Mouse (Mus musculus): ENCODE results near the gene Asnsd1. TPM values are rescaled to one million over a fixed set of nuclear protein-coding genes. Genes with fewer than 3 reads are reported as not detected.
A peak's percentile ranks its signal among the peaks of the same experiment; 100 is the strongest.
"Not testable (repeated sequence)": the region's sequence is repeated elsewhere in the genome, so short reads cannot be mapped to it uniquely, and the experiment has no call there.

The Asnsd1 gene
- 81.0 and 88.6 TPM in 2 replicates for polyA plus RNA-seq (2015; fragmentation: Nextera tagmentation; extraction: Ambion mirVana)

DNA sequence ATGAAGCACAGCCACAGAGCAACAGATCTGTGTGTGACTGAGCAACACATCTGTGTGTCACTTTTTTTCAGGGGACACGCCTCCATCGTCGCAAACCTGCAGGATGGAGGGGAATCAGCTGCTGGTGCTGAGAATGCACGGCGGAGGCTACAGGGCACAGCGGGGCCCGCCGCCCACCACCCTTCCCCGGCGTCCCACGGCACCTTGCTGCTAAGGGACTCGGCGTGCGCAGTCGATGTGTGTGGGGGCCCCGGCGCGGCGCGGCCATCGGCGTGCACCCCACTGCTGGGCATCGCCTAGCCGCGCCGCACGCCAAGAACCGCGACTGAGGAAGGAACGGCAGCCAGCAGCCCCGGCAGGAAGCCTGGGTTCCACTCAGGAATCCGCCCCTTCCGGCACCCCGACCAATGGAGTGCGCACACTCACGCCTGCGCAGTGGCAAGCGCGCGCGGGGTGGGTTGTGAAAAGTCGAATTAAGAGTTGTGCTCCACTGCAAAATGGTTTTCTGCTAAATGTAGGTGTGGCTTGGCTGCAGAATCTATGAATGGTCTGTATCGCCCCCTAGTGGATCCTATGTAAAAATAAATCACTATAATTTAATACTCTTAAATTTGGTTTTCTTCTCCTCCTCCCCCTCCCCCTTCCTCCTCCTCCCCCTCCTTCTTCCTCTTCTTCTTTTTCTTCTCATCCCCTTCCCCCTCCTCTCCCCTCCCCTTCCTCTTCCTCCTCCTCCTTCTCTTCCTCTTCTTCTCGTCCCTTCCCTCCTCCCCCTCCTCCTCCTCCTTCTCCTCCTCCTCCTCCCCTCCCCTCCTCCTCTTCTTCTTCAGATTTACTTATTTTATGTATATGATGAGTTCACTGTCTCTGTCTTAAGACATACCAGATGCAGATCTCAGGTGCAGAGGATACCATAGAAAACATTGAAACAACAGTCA, at the start of gene Asnsd1, which contains the start of the genes Asdurf and Gm28551:
Gene Asnsd1 (minus strand): TSS at position 426 of the 935 bp plus-strand sequence.
Gene Asdurf (minus strand): TSS at position 293 of the 935 bp plus-strand sequence.
Gene Gm28551 (minus strand): TSS at position 341 of the 935 bp plus-strand sequence.
- Histone ChIP-seq H3K27ac (peak within 1 kb of the TSS; percentile 89), H3K27me3 (no peaks in the 10 kb centered on the region), H3K4me3 (peak within 1 kb of the TSS; percentile 80), H3K9ac (peak within 1 kb of the TSS; percentile 93), H3K4me2 (replicated peaks) (peak within 1 kb of the TSS; percentile 62), H3K9me3 (no peaks in the 10 kb centered on the region), H3K36me3 (peaks cover 19% of the 10 kb centered on the region), H3K4me1 (peaks cover 6% of the 10 kb centered on the region)
- ATAC-seq (ENCODE audit: low FRiP score, low read depth), result peak; percentile 100
- under 1% methylated on average over 43 of the region's 44 CpGs for WGBS

DNA sequence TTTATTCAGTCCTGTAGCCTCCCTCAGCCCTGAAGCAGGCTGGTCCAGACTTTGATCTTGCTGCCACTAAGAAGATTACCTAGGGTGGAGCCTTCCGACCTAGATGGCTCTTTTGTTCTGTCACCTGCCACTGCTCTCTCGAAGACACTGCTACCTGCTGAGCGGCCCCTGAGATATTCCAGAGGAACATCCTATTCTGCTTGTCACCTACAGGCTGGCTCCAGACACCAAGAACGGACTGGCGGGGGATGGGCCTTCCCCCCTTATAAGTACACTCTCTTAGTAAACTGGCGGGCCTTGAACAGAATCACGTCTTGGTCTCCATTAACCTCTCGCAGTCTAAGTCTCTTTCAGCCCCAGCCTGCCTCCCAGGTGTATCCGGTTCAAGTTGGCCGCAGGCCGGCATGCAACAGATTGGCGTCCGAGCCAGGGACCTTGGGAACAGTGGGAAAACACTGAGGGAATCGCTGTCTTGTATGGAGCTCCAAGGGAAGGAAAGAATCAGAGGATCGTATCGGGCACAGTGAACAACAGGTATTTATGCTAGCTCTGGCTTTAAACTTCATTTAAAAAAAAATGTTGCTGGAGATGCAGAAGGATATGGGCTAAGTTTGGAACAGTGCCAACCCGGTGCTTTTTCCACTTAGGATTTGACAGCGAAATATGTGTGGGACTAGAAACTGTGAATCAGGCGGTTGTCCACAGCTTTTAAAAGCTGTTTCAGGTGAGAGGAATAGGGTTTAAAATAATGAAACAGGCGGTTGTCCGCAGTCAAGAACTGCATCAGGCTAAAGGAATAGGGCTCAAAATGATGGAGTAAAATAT, 41.6 kb upstream of the Asnsd1 start:
- H3K4me2 ChIP-seq (replicated peaks), result peak overlapping the region; percentile 56
- H3K27me3 ChIP-seq, H3K9me3 ChIP-seq, H3K36me3 ChIP-seq, H3K4me1 ChIP-seq: not testable (repeated sequence)
- WGBS, result 23% methylated on average over 21 of the region's 21 CpGs
- H3K9ac ChIP-seq, result 0 out of 2 replicates have a peak overlapping the region, but pooled peaks have one; percentile 51
- H3K27ac ChIP-seq, result peak overlapping the region; percentile 28; the same call in 1 of the 2 replicates
- peak; percentile 67 for ATAC-seq (ENCODE audit: low FRiP score, low read depth)
- H3K4me3 ChIP-seq, result peak overlapping the region; percentile 25

DNA sequence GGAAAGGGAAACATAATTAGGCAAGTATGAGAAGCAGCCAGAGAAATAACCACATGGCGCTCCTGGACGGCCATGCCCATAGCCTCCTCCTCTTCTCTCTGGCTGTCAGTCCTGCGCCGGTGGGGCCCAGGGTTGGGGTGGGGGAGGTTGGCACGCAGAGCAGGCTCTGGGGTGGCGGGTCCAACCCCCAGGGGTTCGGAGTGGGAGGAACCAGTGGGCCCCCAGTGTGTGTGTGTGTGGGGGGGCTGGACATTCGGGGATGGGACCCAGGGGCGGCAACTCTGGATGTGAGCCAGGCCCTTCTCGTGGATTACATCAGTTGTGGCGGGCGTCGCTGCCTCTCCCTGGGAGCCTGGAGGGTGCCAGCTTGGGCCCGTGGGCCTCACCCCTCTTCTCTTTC, 36.2 kb upstream of the Asnsd1 start:
- no peak overlapping the region for H3K4me2 ChIP-seq (replicated peaks)
- H3K4me1 ChIP-seq, result peaks cover 3% of the 10 kb centered on the region
- no peaks in the 10 kb centered on the region for H3K36me3 ChIP-seq
- no peak overlapping the region for H3K27ac ChIP-seq
- no peak for ATAC-seq (ENCODE audit: low FRiP score, low read depth)
- WGBS, result 94% methylated on average over 12 of the region's 14 CpGs
- peaks cover 5% of the 10 kb centered on the region; the same call in 1 of the 2 replicates for H3K9me3 ChIP-seq
- no peak overlapping the region for H3K4me3 ChIP-seq
- H3K27me3 ChIP-seq, result no peaks in the 10 kb centered on the region
- no peak overlapping the region for H3K9ac ChIP-seq

DNA sequence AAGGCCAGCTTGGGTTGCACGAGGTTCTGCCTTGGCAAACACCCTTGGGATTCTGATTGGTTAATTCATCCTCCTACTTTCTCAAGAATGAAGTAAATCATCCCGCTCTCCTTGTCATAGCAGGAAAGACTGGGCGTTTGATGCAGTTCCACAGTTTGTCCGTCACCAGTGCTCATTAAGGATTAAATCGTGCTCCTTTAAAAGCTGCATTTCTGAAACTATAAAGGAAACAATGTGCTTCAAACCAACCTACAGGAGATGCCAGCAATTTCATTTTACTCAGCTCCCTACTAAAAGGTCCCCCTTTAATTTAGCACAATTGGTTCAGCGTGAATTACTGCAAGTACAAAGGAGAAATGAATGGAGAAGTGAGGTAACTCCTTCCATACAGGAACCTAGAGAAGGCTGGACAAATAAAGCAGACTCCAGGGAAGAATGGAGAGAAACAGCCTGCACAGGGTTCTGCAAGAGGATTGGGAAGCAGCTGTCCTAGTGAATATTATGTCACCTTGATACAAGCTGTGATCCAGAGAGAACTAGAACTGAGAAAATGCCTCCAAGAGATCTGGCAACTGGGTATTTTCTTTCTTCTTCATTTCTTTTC, 31.6 kb upstream of the Asnsd1 start:
- no peak for ATAC-seq (ENCODE audit: low FRiP score, low read depth)
- no peak overlapping the region for H3K27ac ChIP-seq
- no peak overlapping the region for H3K4me3 ChIP-seq
- H3K4me1 ChIP-seq, result no peaks in the 10 kb centered on the region
- no peak overlapping the region for H3K4me2 ChIP-seq (replicated peaks)
- H3K9me3 ChIP-seq, result 0 out of 2 replicates have a peak, but pooled peaks cover 4% of the 10 kb centered on the region
- no peaks in the 10 kb centered on the region for H3K36me3 ChIP-seq
- no peak overlapping the region for H3K9ac ChIP-seq
- WGBS, result 67% methylated on average over 6 of the region's 6 CpGs
- no peaks in the 10 kb centered on the region for H3K27me3 ChIP-seq

DNA sequence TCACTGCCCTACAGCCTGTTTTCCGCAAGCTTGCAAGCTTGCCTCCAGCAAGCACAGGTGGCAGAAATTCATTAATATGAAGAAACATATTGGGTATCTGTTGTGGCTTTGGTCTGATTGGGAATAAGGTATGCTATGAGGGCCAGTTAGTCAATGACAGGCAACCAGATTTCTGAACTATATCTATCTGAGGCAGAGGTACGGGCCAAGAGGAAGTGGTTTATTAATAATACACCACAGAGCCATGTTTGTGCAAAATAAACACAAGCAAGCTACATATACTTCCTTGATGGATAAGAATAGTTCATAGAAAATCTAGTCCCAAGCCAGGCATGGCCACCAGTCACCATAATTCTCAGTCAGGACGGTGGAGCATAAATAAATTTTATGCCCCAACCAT, 25.2 kb upstream of the Asnsd1 start:
- Histone ChIP-seq H3K9ac (no peak overlapping the region), H3K4me1 (no peaks in the 10 kb centered on the region), H3K27me3 (no peaks in the 10 kb centered on the region), H3K9me3 (0 out of 2 replicates have a peak, but pooled peaks cover 4% of the 10 kb centered on the region), H3K27ac (no peak overlapping the region), H3K4me3 (no peak overlapping the region), H3K36me3 (no peaks in the 10 kb centered on the region), H3K4me2 (replicated peaks) (no peak overlapping the region)
- WGBS, result 80% methylated on average over 3 of the region's 3 CpGs
- ATAC-seq (ENCODE audit: low FRiP score, low read depth), result no peak

DNA sequence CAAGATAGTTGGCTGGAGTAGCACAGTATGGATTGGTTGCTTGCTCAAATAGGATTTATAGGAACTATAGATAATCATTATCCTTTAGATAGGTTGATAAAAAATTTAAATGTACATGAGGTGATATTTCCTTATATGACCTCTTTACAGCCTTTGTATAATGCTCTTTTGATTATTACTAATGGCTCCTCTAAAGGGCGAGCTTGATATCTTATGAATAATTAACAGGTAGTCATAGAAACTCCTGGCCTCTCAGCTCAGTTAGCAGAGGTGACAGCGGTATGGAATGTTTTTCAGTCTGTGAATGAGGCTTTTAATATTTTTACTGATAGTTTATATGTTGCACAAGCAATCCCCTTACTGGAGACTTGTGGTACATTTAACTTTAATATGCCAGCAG, 23.4 kb upstream of the Asnsd1 start:
- 86% methylated on average over 2 of the region's 2 CpGs for WGBS
- ATAC-seq (ENCODE audit: low FRiP score, low read depth); H3K27me3 ChIP-seq; H3K36me3 ChIP-seq; H3K9me3 ChIP-seq; H3K4me2 ChIP-seq (replicated peaks); H3K27ac ChIP-seq; H3K9ac ChIP-seq; H3K4me3 ChIP-seq; H3K4me1 ChIP-seq: not testable (repeated sequence)

DNA sequence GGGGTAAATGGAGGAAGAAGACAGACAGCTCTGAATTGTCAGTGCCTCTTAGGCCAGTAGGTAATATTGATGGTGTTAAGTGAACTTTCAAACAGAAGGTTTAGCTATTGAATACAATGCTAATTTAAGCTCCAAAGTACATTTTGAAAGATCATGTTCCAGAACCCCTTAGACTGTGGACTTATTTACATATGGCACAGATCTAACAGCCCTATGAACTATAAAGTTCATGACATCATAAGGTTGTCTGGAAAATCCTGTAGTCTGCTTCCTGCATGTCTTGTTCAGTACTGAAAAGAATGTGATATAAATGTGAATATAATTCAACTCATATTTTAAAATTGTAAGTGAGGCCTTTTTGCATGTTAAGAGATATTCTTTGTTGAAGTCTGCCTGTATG, 6.4 kb upstream of the Asnsd1 start:
- no peak for ATAC-seq (ENCODE audit: low FRiP score, low read depth)
- no peak overlapping the region for H3K4me3 ChIP-seq
- no peaks in the 10 kb centered on the region for H3K27me3 ChIP-seq
- H3K27ac ChIP-seq, result no peak overlapping the region
- H3K9ac ChIP-seq, result no peak overlapping the region
- H3K4me2 ChIP-seq (replicated peaks), result no peak overlapping the region
- H3K4me1 ChIP-seq, result no peaks in the 10 kb centered on the region
- H3K36me3 ChIP-seq, result no peaks in the 10 kb centered on the region
- no peaks in the 10 kb centered on the region for H3K9me3 ChIP-seq

DNA sequence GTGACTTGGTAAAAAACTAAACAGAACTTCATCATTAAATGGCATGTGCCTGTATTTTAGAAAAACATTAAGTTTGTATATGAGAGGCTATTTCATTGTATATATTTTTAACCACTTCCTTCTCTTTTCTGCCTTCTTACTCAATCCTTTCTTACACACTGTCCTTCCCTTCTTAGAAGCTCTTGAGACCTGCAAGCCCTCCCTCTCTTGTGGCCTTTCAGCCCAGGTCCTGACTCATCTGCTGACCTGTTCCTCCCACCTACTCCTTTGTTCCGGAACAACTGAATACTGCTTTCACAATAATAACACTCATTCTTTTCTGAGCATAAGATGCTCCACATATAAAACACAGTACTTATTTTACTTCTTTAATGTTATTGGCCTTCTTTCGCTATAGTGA, 11.5 kb downstream of the Asnsd1 start:
- Histone ChIP-seq H3K9me3 (peaks cover 28% of the 10 kb centered on the region), H3K36me3 (peaks cover 50% of the 10 kb centered on the region), H3K4me3 (no peak overlapping the region), H3K27me3 (no peaks in the 10 kb centered on the region), H3K27ac (no peak overlapping the region), H3K4me2 (replicated peaks) (no peak overlapping the region), H3K4me1 (no peaks in the 10 kb centered on the region), H3K9ac (no peak overlapping the region)
- ATAC-seq (ENCODE audit: low FRiP score, low read depth), result no peak
- over 99% methylated on average over 2 of the region's 2 CpGs for WGBS

DNA sequence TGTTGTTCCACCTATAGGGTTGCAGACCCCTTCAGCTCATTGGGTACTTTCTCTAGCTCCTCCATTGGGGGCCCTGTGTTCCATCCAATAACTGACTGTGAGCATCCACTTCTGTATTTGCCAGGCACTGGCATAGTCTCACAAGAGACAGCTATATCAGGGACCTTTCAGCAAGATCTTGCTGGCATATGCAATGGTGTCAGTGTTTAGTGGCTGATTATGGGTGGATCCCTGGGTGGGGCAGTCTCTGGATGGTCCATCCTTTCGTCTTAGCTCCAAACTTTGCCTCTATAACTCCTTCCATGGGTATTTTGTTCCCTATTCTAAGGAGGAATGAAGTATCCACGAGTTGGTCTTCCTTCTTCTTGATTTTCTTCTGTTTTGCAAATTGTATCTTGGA, 15.1 kb downstream of the Asnsd1 start:
- H3K9me3 ChIP-seq, result peaks cover 26% of the 10 kb centered on the region
- not testable (repeated sequence) for ATAC-seq (ENCODE audit: low FRiP score, low read depth); H3K27ac ChIP-seq; H3K9ac ChIP-seq; H3K4me2 ChIP-seq (replicated peaks); H3K27me3 ChIP-seq; H3K4me1 ChIP-seq; H3K4me3 ChIP-seq
- H3K36me3 ChIP-seq, result peaks cover 22% of the 10 kb centered on the region
- WGBS, result 68% methylated on average over 2 of the region's 2 CpGs

DNA sequence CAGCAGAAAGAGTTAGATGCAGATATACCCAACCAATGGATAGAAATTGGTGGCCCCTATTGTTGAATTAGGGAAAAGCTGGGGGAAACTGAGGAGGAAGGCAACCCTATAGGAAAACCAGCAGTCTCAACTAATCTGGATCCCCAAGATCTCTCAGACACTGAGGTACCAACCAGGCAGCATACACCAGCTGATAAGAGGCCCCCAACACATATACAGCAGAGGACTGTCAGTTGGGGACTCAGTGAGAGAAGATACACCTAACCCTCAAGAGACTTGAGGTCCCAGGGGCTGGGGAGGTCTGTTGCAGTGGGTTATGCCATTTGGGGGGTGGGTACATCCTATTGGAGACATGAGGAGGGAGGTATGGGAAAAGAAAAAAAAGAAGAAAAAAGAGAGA, 17.1 kb downstream of the Asnsd1 start:
- H3K36me3 ChIP-seq, result peaks cover 4% of the 10 kb centered on the region
- no peak overlapping the region for H3K27ac ChIP-seq
- no peak for ATAC-seq (ENCODE audit: low FRiP score, low read depth)
- H3K27me3 ChIP-seq, result no peaks in the 10 kb centered on the region
- H3K9ac ChIP-seq, result no peak overlapping the region
- H3K9me3 ChIP-seq, result peaks cover 8% of the 10 kb centered on the region; the same call in 1 of the 2 replicates
- H3K4me3 ChIP-seq, result no peak overlapping the region
- H3K4me2 ChIP-seq (replicated peaks), result no peak overlapping the region
- no peaks in the 10 kb centered on the region for H3K4me1 ChIP-seq

DNA sequence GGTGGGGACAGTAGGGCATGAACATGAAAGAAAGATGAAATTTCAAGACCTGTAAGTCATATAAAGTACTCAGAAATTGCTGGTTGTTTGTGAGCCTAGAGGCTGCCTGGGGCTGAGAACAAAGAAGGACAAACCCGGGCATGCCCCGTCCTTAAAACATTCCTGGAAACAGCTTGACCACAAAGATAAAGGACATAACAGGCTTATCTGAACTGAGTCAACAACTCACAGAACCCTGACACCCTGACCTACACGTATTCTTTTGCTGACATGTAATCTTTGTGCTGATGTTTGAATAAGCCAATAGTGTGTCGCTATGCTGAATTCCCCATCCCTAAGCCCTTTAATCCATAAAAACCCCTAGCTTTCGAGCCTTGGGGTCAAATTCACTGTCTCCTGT, 19.0 kb downstream of the Asnsd1 start:
- not testable (repeated sequence) for H3K9ac ChIP-seq; H3K9me3 ChIP-seq; H3K36me3 ChIP-seq; H3K27ac ChIP-seq; H3K4me3 ChIP-seq; H3K27me3 ChIP-seq; H3K4me1 ChIP-seq; ATAC-seq (ENCODE audit: low FRiP score, low read depth); H3K4me2 ChIP-seq (replicated peaks)
- WGBS, result 82% methylated on average over 5 of the region's 5 CpGs
